Mouse (Mus musculus): ENCODE measurements around the gene Gm11168. TPM values are rescaled to one million over a fixed set of nuclear protein-coding genes. Genes with fewer than 3 reads are reported as not detected.
"Not testable (repeated sequence)": the region's sequence is repeated elsewhere in the genome, so short reads cannot be mapped to it uniquely, and the experiment has no call there.

The Gm11168 gene
- not detected for total RNA-seq (2021)

- intact Hi-C loops (cut with DNase I); DNase-seq (ENCODE audit: low spot score in 2 of 2): not testable (repeated sequence)
These were observed at the start of gene Gm11168 for GRCm38 (mm10) chr9:3002794-3003396. TSS of gene Gm11168 (plus strand) at chr9:3003346.

GRCm38 (mm10) chr9:3000445-3000972, 2.6 kb upstream of the Gm11168 start, which contains the start of gene Gm10722:
TSS of gene Gm10722 (plus strand) at chr9:3000922.
- intact Hi-C loops (cut with DNase I): not testable (repeated sequence)
- peak; percentile 16 to 40 for DNase-seq (ENCODE audit: low spot score in 2 of 2)

- intact Hi-C loops (cut with DNase I): not testable (repeated sequence)
- DNase-seq (ENCODE audit: low spot score in 2 of 2): peak; percentile 28 to 30
These were observed 2.1 kb upstream of the Gm11168 start for GRCm38 (mm10) chr9:3001006-3001405.

GRCm38 (mm10) chr9:3001948-3002659, 1.0 kb upstream of the Gm11168 start:
- DNase-seq (ENCODE audit: low spot score in 2 of 2): peak; percentile 100
- intact Hi-C loops (cut with DNase I): not testable (repeated sequence)

- intact Hi-C loops (cut with DNase I); DNase-seq (ENCODE audit: low spot score in 2 of 2): not testable (repeated sequence)
These were observed 3.0 kb downstream of the Gm11168 start for GRCm38 (mm10) chr9:3006179-3006578.

- DNase-seq (ENCODE audit: low spot score in 2 of 2): peak; percentile 98
- intact Hi-C loops (cut with DNase I): not testable (repeated sequence)
These were observed 3.5 kb downstream of the Gm11168 start for GRCm38 (mm10) chr9:3006636-3007035.

- DNase-seq (ENCODE audit: low spot score in 2 of 2); intact Hi-C loops (cut with DNase I): not testable (repeated sequence)
These were observed 4.1 kb downstream of the Gm11168 start for GRCm38 (mm10) chr9:3007272-3007671.

- DNase-seq (ENCODE audit: low spot score in 2 of 2); intact Hi-C loops (cut with DNase I): not testable (repeated sequence)
These were observed 6.2 kb downstream of the Gm11168 start for GRCm38 (mm10) chr9:3009331-3009730.

GRCm38 (mm10) chr9:3012054-3012621, 9.0 kb downstream of the Gm11168 start:
- DNase-seq (ENCODE audit: low spot score in 2 of 2); intact Hi-C loops (cut with DNase I): not testable (repeated sequence)

GRCm38 (mm10) chr9:3012733-3013279, 9.7 kb downstream of the Gm11168 start, which contains the start of gene Gm10721:
TSS of gene Gm10721 (plus strand) at chr9:3013140.
- DNase-seq (ENCODE audit: low spot score in 2 of 2); intact Hi-C loops (cut with DNase I): not testable (repeated sequence)

GRCm38 (mm10) chr9:3015354-3015753, 12.2 kb downstream of the Gm11168 start, which contains the start of gene Gm10720:
TSS of gene Gm10720 (plus strand) at chr9:3015654.
- DNase-seq (ENCODE audit: low spot score in 2 of 2); intact Hi-C loops (cut with DNase I): not testable (repeated sequence)

- intact Hi-C loops (cut with DNase I); DNase-seq (ENCODE audit: low spot score in 2 of 2): not testable (repeated sequence)
These were observed 12.8 kb downstream of the Gm11168 start for GRCm38 (mm10) chr9:3015896-3016295.

GRCm38 (mm10) chr9:3017108-3017507, 14.0 kb downstream of the Gm11168 start, which contains the start of gene Gm10719:
TSS of gene Gm10719 (plus strand) at chr9:3017408.
- intact Hi-C loops (cut with DNase I); DNase-seq (ENCODE audit: low spot score in 2 of 2): not testable (repeated sequence)

- intact Hi-C loops (cut with DNase I): not testable (repeated sequence)
- peak; percentile 23 to 74 for DNase-seq (ENCODE audit: low spot score in 2 of 2)
These were observed 15.8 kb downstream of the Gm11168 start for GRCm38 (mm10) chr9:3018944-3019343.

GRCm38 (mm10) chr9:3019835-3020727, 16.9 kb downstream of the Gm11168 start:
- DNase-seq (ENCODE audit: low spot score in 2 of 2): peak; percentile 61 to 73
- intact Hi-C loops (cut with DNase I): not testable (repeated sequence)

- intact Hi-C loops (cut with DNase I): not testable (repeated sequence)
- peak; percentile 78 to 86 for DNase-seq (ENCODE audit: low spot score in 2 of 2)
These were observed 19.3 kb downstream of the Gm11168 start for GRCm38 (mm10) chr9:3022316-3023008.

- peak; percentile 12 to 42 for DNase-seq (ENCODE audit: low spot score in 2 of 2)
- intact Hi-C loops (cut with DNase I): not testable (repeated sequence)
These were observed 20.3 kb downstream of the Gm11168 start, which contains the start of gene Gm10718 for GRCm38 (mm10) chr9:3023312-3023984. TSS of gene Gm10718 (plus strand) at chr9:3023547.
